Mouse (Mus musculus): ENCODE data around the gene H2-T24.
"Not testable (repeated sequence)": the region's sequence is repeated elsewhere in the genome, so short reads cannot be mapped to it uniquely, and the experiment has no call there.

H2-T24 gene

DNA sequence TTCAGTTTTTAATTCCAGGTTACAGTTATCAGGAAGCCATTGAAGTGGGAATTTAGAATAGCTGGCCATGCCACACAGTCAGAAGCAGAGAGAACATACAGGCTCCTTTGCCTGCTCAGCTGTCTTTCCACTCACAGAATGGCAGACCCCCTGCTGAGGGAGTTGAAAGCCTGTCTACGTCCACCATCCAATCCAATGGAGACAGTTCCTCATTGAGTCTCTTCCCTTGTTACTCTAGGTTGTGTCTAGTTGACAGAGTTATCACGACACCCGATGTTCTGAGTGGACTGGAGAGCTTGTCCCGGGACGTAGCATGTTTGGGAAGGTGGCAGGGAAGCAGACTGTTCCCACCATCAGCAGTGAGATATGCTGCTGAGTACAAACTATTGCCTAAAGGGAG, 4.8 kb upstream of the H2-T24 start:
- CTCF ChIA-PET: no interaction called here

DNA sequence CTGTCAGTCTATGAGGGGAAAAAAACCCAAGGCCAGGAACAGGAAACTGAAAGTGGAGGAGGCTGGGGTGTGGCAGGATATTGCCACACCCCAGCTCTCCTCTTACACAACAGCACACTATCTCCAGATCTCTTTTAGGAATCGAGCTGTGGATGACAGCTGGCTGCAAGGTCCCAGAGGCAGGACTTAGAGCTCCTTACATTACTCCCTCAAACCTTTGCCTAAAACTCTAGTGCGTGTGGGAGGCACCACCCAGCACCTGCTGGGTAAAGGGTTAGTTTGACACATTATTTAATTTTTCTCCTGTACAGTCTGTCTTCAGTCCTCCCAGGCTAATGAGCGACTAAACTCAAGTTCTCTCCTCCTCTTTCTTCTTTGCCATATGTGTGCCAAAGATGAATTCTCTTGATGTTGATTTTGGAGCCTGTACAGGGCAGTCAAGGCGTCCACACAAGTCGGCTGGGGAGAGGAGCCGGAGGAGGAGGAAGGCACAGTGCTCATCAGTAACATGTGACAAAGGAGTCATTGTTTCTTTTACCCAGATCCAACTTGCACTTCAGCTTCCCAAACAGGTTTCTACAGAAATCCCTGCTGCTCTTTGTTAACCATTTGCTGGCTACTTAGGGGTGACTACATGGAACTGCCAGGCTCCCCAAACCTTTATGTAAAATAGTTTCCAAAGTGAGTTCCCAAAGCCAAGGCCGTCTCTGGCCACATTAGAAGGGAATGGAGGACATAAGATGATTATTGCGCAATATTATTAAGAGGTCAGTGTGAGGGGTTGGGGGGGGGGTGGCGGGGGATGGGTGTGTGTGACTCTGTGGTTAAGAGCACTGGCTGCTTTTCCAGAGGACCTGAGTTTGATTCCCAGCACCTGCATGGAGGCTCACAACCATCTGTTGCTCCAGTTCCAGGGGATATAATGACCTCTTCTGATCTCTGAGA, 3.6 kb upstream of the H2-T24 start:
- CTCF ChIA-PET: no interaction called here

DNA sequence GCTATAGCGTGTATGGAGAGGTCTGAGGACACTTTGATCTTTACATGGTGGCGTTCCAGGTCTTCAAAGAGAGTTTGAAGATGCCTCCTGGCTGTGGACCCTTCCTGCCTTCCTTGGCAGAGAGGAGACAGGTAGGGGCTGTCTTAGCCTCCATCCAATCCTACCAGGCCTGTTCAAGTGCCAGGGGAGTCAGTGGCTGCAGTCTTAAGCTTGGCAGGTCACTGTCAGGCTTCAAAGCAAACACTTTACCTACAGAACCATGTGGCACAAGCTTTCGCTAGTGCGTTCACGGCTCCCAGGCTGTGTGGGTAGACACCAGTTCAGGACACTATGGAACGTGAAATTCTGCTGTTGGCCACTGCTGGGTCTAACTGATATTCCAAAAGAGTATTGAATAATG, 2.6 kb upstream of the H2-T24 start:
- CTCF ChIA-PET: no interaction called here

DNA sequence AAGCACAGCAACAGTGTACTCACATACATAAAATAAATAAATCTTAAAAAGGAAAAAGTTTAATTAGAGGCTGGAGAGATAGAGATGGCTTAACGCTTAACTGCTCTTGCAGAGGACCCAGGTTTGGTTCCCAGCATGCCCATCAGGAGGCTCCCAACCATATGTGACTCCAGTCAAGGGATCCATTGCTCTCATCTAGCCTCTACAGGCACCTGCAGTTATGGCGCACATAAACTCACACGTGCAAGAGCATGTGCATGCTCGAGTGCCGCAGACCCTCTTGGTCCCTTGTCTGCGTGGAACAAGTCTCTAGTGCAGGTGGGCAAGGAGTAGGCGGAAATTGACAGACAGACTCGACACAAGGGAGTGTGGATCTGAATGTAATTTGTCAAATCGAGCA, 1.7 kb upstream of the H2-T24 start:
- CTCF ChIA-PET: interaction anchor here (0.9 kb wide), 1 partner anchor 19 kb away, joined by 4 read pairs; no protein-coding TSS in a partner anchor

DNA sequence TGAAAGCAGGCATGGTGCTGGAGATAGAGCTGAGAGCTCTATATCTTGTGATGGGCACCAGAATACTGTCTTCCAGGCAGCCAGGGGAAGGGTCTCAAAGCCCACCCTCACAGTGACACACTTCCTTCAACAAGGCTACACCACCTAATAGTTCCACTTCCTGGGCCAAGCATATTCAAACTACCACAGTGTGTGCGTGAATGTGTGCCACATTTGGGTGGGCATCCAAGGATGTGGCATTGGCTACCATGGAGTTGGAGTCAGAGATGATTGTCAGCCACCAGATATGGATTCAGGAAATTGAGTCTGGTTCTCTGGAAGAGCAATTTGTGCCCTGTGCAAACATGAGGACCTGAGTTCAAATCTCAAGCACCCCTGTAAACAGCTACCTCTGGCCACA, 949 bp upstream of the H2-T24 start:
- CTCF ChIA-PET: interaction anchor here (0.9 kb wide), 1 partner anchor 19 kb away, joined by 4 read pairs; no protein-coding TSS in a partner anchor

DNA sequence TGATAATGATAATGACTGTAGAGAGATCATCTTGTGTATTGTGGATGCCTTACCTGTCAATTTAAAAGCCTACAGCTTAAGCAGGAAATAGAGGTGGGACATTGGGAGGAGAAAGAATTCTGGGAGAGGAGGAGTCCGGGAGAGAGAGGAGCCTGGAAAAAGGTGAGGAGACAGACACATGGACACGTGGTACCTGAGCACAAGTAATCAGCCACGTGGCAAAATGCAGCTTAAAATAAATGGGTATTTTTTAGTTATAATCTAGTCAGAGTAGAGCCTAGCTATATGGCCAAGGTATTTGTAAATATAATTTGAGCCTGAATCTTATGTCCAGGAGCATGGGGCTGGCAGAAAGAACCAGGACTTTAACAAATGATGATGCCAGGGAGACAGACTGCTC, 841 bp downstream of the H2-T24 start:
- CTCF ChIA-PET: no interaction called here

DNA sequence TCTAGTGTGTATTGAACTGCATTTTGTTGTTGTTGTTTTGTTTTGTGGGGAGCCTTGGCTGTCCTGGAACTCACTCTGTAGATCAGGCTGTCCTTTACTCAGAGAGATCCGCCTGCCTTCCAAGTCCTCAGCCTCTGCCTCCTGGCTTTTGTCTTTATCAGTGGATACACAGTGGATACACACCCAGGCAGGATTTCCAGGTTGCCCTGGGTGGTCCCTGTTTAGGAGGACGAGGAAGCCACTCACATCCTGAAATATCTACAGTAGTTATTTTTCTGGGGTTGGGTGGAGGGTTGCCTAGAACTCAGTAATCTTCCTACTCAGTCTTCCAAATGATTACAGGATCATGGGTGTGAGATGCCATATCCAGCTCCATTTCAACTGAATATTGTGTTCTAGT, 1.4 kb downstream of the H2-T24 start:
- CTCF ChIA-PET: no interaction called here

DNA sequence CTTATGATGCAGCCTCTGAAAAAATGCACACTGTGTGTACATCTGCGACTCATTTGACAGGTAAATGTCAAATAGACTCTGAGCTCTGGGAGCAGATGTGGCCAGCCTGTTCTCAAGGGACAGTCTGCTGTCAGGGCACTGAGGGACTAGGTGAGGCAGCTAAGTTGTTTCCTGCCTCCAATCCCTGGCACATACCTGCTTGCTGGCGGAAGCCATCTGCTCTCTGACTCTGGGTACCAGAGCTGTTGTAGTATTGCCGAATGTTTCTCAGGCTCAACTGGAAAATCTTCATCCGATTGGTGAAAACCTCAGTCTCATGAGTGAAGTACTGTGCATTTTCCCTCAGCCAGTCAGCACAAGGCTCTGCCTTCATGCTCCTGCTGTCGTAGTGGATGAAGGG, 3.3 kb downstream of the H2-T24 start:
- CTCF ChIA-PET: no interaction called here

DNA sequence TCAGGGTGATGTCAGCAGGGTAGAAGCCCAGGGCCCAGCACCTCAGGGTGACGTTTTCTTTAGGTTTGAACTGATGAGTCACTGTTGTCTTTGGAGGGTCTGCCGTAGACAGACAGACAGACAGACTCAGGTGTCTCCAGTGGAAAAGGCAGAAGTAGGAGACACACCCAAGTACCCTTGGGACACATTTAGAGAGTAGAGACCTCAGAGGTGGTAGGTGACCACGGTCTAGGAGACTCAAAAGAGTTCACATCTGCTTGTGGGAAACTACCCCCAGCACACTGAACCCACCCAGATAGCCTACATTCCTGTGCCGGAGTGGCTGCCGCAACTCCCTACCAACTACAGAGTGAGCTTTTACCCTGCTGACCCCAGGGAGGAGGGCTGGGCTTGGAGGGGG, 5.4 kb downstream of the H2-T24 start:
- CTCF ChIA-PET: no interaction called here

DNA sequence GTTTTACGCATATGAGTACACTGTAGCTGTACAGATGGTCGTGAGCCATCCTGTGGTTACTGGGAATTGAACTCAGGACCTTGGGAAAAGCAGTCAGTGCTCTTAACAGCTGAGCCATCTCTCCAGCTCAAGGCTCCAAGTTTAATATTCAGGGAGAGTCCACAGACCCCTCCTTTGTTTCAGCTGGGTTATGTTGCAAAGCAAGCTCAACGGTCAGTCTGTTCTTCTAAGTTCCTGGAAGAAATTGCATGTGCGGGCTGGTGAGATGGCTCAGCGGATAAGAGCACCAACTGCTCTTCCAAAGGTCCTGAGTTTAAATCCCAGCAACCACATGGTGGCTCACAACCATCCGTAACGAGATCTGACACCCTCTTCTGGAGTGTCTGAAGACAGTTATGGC, 16.0 kb downstream of the H2-T24 start:
- CTCF ChIA-PET: not testable (repeated sequence)

DNA sequence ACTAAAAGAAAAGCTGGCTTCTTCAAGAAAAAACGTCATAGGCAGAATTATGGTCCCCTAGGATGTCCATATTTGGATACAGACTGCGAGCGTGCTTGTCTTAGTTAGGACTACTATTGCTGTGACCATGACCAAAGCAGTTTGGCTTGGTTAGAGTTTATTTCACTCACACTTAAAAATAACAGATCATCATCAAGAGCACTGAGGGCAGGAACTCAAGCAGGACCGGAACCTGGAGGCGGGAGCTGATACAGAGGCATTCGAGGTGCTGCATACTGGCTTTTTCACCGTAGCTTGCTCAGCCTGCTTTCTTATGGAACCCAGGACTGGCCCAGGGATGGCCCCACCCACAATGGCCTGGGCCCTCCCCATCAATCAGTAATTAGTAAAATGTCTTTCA, 17.0 kb downstream of the H2-T24 start:
- CTCF ChIA-PET: interaction anchor here (1.4 to 1.7 kb wide), 2 partner anchors 9 to 17 kb away, joined by 4 to 10 read pairs; partner anchors contain the start of gene H2-T24

DNA sequence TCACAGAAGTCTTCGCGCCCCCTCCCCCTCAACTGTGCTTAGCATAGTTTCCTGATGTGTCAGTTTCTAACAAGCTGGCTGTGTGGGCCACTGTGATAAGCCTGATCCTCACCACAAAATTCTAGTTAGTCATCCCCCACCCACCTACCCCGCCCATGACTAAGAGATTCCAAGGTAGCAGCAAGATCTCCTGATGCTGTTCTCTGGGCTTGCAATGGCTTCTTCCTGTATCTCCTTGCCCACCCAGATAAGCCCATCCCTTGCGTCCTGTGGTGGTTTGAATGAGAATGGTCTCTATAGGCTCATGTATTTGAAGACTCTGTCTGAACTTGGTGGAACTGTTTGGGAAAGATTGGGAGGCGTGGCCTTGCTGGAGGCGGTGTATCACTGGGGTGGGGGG, 18.4 kb downstream of the H2-T24 start:
- CTCF ChIA-PET: no interaction called here

DNA sequence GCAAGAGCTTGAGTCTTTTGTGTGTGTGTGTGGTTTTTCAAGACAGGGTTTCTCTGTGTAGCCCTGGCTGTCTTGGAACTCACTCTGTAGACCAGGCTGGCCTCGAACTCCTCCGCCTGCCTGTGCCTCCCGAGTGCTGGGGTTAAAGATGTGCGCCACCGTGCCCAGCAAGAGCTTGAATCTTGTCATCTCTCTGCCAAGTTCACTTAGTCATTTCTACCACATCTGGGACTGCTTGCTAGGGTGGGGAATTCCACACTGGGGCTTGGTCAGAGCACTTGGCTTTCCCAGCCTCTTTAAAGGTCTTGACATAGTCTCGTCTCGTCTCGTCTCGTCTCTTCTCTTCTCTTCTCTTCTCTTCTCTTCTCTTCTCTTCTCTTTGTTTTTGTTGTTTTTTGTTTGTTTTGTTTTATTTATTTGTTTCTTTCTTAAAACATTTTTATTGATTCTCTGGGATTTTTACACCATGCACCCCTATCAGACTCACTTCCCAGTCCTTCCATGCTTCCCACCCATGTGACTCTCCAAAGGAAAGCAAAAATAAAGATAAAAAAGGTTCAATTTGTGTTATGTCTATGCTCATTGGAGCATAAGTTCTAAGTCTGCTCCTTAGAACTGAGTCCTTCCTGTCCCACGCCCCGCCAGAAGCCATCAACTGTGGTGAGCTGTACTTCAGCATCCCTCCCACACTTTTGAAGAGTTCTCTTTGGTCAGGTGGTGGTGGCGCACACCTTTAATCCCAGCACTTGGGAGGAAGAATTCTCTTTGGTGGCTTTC, 19.1 kb downstream of the H2-T24 start:
- CTCF ChIA-PET: no interaction called here

DNA sequence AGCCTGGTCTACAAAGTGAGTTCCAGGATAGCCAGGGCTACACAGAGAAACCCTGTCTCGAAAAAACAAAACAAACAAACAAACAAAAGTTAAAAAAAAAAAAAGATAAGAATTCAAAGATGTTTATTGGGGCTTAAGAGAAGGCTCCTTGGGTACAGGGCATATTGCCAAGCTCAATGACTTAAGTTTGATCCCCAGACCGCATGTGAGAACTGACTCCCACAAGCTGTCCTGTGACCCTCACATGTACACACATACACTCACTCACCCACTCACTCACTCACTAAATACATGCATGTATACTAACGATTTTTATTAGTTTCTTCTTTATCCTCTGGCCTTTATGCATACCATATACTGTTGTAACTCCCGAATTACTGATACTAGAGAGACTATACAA, 20.0 kb downstream of the H2-T24 start:
- CTCF ChIA-PET: no interaction called here

DNA sequence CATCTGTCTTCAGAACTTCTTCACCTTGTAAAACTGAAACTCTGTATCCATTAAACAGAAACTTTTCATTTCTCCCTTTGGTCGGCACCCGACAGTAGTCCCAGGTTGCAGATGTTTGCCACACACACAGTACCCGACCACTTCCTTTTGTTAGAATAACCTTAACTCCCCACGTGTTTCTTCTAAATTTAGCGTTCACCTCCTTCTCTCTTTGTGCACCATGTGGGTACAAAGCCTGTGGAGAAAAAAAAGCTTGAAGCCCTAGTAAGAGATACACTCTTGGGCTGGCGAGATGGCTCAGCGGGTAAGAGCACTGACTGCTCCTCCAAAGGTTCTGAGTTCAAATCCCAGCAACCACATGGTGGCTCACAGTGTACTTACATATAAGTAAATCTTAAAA, 21.0 kb downstream of the H2-T24 start:
- CTCF ChIA-PET: interaction anchor here (1.0 kb wide), 1 partner anchor 61 kb away, joined by 4 read pairs; no protein-coding TSS in a partner anchor

DNA sequence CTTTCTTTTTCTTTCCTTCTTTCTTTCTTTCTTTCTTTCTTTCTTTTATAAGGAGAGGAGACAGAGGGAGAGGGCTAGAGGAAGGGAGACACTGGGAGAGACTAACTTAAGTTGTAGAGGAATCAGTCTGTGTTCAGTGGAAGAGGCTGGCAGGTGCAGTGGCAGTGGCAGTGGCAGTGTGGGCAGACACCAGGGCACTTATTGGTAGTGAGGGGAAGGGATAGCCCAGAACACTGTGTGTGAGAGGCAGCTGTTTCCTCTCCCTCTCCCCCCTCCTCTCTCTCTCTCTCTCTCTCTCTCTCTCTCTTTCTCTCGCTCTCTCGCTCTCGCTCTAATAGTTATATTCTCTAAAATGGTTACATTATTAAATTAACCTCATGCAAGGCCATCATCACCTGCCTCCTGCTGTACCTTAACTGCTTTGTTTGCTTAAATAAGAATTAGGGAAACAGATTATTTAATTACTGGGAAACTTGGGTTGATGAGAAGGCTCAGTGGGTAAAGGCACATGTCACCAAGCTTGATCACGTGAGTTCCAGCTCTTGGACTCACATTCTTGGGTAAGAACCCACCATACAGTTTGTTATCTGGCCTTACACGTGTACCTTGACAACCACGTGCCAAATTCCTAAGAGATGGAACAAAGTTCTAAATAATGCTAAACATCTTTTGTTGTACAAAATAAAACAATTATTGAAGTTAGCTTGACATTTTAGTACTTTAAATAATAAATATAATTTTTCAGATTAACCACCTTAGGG, 21.6 kb downstream of the H2-T24 start:
- CTCF ChIA-PET: interaction anchor here (1.0 to 1.7 kb wide), 2 partner anchors 34 to 62 kb away, joined by 4 to 5 read pairs; partner anchors contain the start of gene H2-T23

DNA sequence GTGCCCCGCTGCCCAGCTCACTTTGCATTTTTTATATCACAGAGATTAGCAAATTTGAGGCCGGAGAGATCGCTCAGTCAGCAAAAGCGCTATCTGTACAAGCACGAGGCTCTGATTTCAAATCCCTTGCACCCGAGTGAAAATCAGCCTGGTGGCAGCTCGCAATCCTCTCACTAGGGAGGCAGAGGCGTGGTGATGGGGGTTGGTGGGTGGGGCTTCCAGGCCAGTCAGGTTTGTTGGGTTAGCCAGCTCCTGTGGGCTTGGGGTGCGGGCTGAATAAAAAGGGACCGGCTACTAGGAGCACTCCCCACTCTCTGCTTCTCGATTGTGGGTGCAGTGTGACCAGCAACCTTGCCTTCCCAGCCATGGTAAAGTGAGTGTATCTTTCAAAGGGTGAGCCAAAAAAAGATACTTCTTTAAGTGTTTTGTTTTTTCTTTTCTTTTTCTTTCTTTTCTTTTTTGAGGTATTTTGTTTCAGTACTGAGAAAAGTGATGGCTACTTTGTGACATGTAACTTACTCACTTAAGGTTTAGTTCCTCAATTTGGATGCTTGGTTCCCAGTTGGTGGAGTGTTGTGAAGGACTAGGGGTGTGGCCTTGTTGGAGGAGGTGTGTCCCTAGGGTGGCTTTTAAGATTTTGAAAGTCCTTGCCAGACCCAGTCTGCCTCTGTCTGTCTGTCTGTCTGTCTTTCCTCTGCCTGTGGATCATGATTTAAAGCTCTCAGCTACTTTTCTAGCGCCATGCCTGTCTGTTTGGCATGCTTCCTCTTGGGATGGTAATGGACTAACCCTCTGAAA, 22.4 kb downstream of the H2-T24 start:
- CTCF ChIA-PET: interaction anchor here (0.8 to 1.7 kb wide), 4 partner anchors 32 to 92 kb away, joined by 3 to 7 read pairs (median 5); partner anchors contain the start of gene H2-T23

DNA sequence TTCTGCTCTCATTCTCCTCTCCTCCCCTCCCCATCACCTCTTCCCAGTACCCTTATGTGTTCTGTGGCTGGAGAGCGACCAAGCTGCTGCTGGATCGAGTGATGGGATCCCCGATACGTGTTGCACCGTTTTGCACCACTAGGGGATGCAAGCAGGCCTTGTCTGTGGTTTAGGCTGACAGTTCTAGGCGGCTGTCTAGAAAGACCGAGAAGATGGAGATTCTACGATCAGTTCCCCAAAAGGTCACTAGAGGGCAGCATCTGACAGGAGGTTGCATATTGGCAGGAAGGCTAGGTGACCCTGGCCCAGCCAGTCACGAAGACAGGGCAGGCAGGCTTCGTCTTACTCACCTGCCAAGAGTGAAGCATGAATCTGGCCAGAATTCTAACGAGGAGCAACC, 23.4 kb downstream of the H2-T24 start:
- CTCF ChIA-PET: interaction anchor here (0.6 to 1.4 kb wide), 5 partner anchors 33 to 275 kb away, joined by 3 to 12 read pairs (median 5); partner anchors contain the start of gene Trim39

DNA sequence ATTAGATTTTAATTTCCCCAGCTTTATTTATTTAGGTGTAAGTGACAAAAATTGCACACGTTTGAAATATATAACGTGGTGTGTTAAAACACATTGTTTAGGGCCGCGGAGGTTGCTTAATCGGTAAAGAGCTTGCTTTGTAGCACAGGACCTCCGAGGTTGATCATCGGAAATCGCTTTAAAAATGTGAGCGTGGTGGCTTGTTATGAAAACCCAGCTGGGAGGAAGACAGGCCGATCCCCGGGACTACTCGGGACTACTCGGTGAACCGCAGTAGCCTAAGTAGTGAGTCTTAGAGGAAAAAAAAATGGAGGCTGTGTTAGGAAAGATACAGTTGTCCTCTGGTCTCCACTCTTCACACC, 25.5 kb downstream of the H2-T24 start:
- CTCF ChIA-PET: interaction anchor here (0.6 to 2.2 kb wide), 4 partner anchors 8 to 119 kb away, joined by 3 to 7 read pairs (median 4); no protein-coding TSS in a partner anchor

DNA sequence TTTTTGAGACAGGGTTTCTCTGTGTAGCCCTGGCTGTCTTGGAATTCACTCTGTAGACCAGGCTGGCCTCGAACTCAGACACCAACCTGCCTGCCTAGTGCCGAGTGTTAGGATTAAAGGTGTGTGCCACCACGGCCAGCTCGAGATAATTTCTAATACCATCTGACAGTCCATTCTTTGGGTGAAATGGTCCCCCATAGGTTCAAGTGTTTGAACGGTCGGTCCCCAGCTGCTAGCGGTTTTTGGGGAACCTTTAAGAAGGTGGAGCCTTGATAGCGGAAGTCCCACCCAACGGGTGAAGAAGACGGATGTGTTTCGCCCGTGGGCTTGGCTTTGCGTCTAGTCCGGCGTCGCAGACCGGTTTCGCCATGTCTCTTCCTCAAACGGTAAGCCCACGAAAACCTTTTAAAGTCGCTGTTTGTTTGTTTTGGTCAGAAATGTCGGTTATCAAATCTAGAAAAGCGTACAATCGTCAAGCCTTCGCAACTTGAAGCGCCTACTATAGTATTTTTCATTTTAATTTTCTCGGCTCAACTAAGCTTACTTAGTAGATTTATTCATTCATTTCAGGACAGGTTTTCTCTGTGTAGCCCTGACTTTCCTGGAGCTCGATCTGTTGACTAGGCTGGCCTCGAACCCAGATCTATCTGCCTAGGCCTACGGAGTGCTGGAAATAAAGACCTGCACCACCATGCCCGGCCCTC, 26.0 kb downstream of the H2-T24 start:
- CTCF ChIA-PET: interaction anchor here (0.6 to 2.2 kb wide), 4 partner anchors 9 to 119 kb away, joined by 3 to 7 read pairs (median 4); no protein-coding TSS in a partner anchor
